8 mouse cellular contexts compared by ENCODE assay signal in the genomic region with DNA sequence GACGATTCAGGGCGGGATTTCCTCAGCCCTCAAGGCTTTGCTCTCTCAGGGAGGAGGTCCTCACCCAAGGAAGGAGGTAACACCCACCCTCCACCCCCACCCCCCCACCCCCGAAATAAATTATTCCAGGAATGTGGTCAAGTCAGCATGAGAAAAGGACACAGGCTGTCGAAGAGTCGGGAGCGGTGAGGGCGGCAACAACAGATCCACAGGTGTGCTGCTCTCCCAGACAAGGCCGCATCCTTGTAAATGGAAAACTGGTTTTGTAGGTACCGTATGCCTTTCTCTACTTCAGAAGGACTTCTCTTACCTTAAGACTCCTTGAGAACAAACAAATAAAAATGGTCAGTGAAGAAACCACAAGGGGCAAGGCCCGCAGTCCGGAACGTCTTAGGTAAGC. TPM values are rescaled to one million over a fixed set of nuclear protein-coding genes. Genes with fewer than 3 reads are reported as not detected.
DNase-seq lines count a peak whose midpoint lies in the region; ATAC-seq and TF ChIP-seq lines count a peak whose summit lies in the region.

A gene (plus strand): TSS at position 200 of the 400 bp plus-strand sequence.

- no peak for TF ChIP-seq POLR2A in liver, adult 2 months (IDR thresholded peaks at IDR 0.05; ENCODE audit: extremely low read depth, insufficient read depth, low read length)
- TF ChIP-seq POLR2A in heart, adult 2 months (IDR thresholded peaks at IDR 0.05; ENCODE audit: insufficient read depth, low read depth, low read length): no peak

- H3K9me3 ChIP-seq in midbrain, embryonic 11.5 days (ENCODE audit: control insufficient read depth, low read length): no peaks in the 10 kb centered on the region

- no peak for TF ChIP-seq CTCF in liver, adult 2 months (IDR thresholded peaks at IDR 0.05; ENCODE audit: low read depth, low read length)
- no peak for TF ChIP-seq CTCF in heart, adult 2 months (IDR thresholded peaks at IDR 0.05)

- H3K4me1 ChIP-seq in liver, adult 2 months (ENCODE audit: control insufficient read depth, insufficient read depth, low read length): no peaks in the 10 kb centered on the region
- no peaks in the 10 kb centered on the region for H3K4me1 ChIP-seq in heart, adult 2 months (ENCODE audit: control insufficient read depth, insufficient read depth, low read length)
- H3K4me1 ChIP-seq in midbrain, embryonic 11.5 days (ENCODE audit: control insufficient read depth, insufficient read depth, low read length): no peaks in the 10 kb centered on the region

- no peaks in the 10 kb centered on the region for H3K27me3 ChIP-seq in liver, adult 2 months (ENCODE audit: control insufficient read depth, insufficient read depth, low read length)
- H3K27me3 ChIP-seq in heart, adult 2 months (ENCODE audit: control insufficient read depth, insufficient read depth, low read length): no peaks in the 10 kb centered on the region
- no peaks in the 10 kb centered on the region for H3K27me3 ChIP-seq in midbrain, embryonic 11.5 days (ENCODE audit: control insufficient read depth, insufficient read depth, low read length)

- H3K36me3 ChIP-seq in liver, adult 2 months (ENCODE audit: control insufficient read depth, insufficient read depth, low read length): no peaks in the 10 kb centered on the region
- H3K36me3 ChIP-seq in heart, adult 2 months (ENCODE audit: control insufficient read depth, insufficient read depth, low read length): no peaks in the 10 kb centered on the region
- no peaks in the 10 kb centered on the region for H3K36me3 ChIP-seq in midbrain, embryonic 11.5 days (ENCODE audit: control insufficient read depth, insufficient read depth, low read length)

- intact Hi-C loops in heart, adult 2 months (cut with DNase I): no loop called here

- H3K79me2 ChIP-seq in liver, adult 2 months (ENCODE audit: control insufficient read depth, insufficient read depth, low read length): no peaks in the 10 kb centered on the region
- no peaks in the 10 kb centered on the region for H3K79me2 ChIP-seq in heart, adult 2 months (replicated peaks; ENCODE audit: control insufficient read depth, insufficient read depth, low read length)

- 54% methylated on average over 12 of the region's 12 CpGs for WGBS in liver, adult 2 months
- 46% methylated on average over 12 of the region's 12 CpGs for WGBS in heart, adult 2 months
- WGBS in midbrain, embryonic 11.5 days: 21% methylated on average over 12 of the region's 12 CpGs

- no peak for ATAC-seq in common myeloid progenitor, adult 5-6 weeks (replicated peaks; ENCODE audit: low read depth, poor library complexity, severe bottlenecking)
- no peak for ATAC-seq in midbrain, embryonic 11.5 days (ENCODE audit: low FRiP score)

- H3K4me2 ChIP-seq in midbrain, embryonic 11.5 days: no peak within 1 kb of the TSS

- no peak within 1 kb of the TSS for H3K27ac ChIP-seq in liver, adult 2 months (replicated peaks; ENCODE audit: insufficient read depth, low read depth, low read length)
- H3K27ac ChIP-seq in heart, adult 2 months: no peak within 1 kb of the TSS
- no peak within 1 kb of the TSS for H3K27ac ChIP-seq in midbrain, embryonic 11.5 days (ENCODE audit: low read depth, low read length)

- no peak within 1 kb of the TSS for H3K4me3 ChIP-seq in liver, adult 2 months (ENCODE audit: insufficient read depth, low read depth, low read length)
- no peak within 1 kb of the TSS for H3K4me3 ChIP-seq in heart, adult 2 months
- H3K4me3 ChIP-seq in midbrain, embryonic 11.5 days (ENCODE audit: low read depth, low read length): no peak within 1 kb of the TSS

- H3K9ac ChIP-seq in liver, adult 2 months (ENCODE audit: low read depth, low read length): no peak within 1 kb of the TSS
- H3K9ac ChIP-seq in heart, adult 2 months (ENCODE audit: low read depth, low read length): no peak within 1 kb of the TSS
- H3K9ac ChIP-seq in midbrain, embryonic 11.5 days (ENCODE audit: low read length): no peak within 1 kb of the TSS

- no peak for TF ChIP-seq EP300 in heart, adult 2 months (IDR thresholded peaks at IDR 0.05; ENCODE audit: insufficient read depth, low read depth, low read length)

- no peak for DNase-seq in liver, adult 2 months (ENCODE audit: extremely low read depth, low read depth, low spot score)
- no peak for DNase-seq in liver
- no peak for DNase-seq in heart, adult 2 months
- no peak for DNase-seq in layer of hippocampus, postnatal 14 days (ENCODE audit: low spot score in 2 of 2)
- DNase-seq in midbrain, embryonic 11.5 days (ENCODE audit: low spot score, missing footprints): no peak
- DNase-seq in thymus, postnatal 4 days: no peak
- no peak for DNase-seq in c-Kit-positive CD71-positive TER-119-positive erythroid progenitor cells, embryonic 14.5 days (ENCODE audit: low spot score)

RNA-seq across cellular contexts. Expression of the gene that starts here (rescaled TPM):
- total RNA-seq in liver, adult 2 months (2014; rRNA removed): 144 and 218 TPM in 2 replicates
- 48.9 and 62.1 TPM in 2 replicates for polyA plus RNA-seq in liver, adult 2 months (2012; rRNA removed)
- total RNA-seq in common myeloid progenitor, adult 5-6 weeks (2017): 2,714 and 3,049 TPM in 2 replicates
- total RNA-seq in heart, adult 2 months (2021): 100 to 1,000 TPM; 196 to 227 TPM
- polyA plus RNA-seq in heart, adult 2 months (2012; rRNA removed): 53.6 and 62.3 TPM in 2 replicates
- 100 to 1,000 TPM; 227 to 243 TPM for total RNA-seq in layer of hippocampus, postnatal 14 days (2021)
- polyA plus RNA-seq in midbrain, embryonic 11.5 days (2014; fragmentation: Nextera tagmentation; extraction: Ambion mirVana): 547 and 588 TPM in 2 replicates

Comparison
In these comparisons a context has a peak if more than half of its experiments do, and no peak if none do; other contexts are left out.
1. RNA of the gene that starts here (total RNA-seq): 2,714 to 3,049 TPM in common myeloid progenitor, adult 5-6 weeks; 227 to 243 TPM in layer of hippocampus, postnatal 14 days, 196 to 227 TPM in heart, adult 2 months and 144 to 218 TPM in liver, adult 2 months; every median in the first group is over 10 times any median in the second.